Mouse (Mus musculus) lung, adult 2 months (tissue): ENCODE measurements around the gene Mest. TPM values are rescaled to one million over a fixed set of nuclear protein-coding genes. Genes with fewer than 3 reads are reported as not detected.

Experiments used
- DNase-seq: peaks from one replicate; pipeline ENCODE4 v3.0.0; 2022
- H3K4me1 ChIP-seq: fragments of 200-500 bp; 2 replicates; pipeline ENCODE4 v1.6.1; 2011; ENCODE audit warnings: low read length; ENCODE audit not compliant: control insufficient read depth, insufficient read depth
- H3K4me3 ChIP-seq: fragments of 200-500 bp; replicated peaks from 2 replicates; pipeline ENCODE3; 2011; ENCODE audit warnings: low read depth, mild to moderate bottlenecking, control low read depth, low read length; ENCODE audit errors: extremely low read depth
- CTCF ChIP-seq: fragments of 200-500 bp; IDR thresholded peaks from 2 replicates; pipeline ENCODE4 v1.5.1; 2011; ENCODE audit warnings: mild to moderate bottlenecking, low read length, control low read depth; ENCODE audit not compliant: insufficient read depth
- POLR2A ChIP-seq: fragments of 200-500 bp; IDR thresholded peaks from 2 replicates; pipeline ENCODE4 v1.6.1; 2011; ENCODE audit warnings: low read depth, mild to moderate bottlenecking, control low read depth, low read length, borderline replicate concordance; ENCODE audit errors: extremely low read depth
- WGBS: fragments of 180-500 bp; shearing (Covaris S2); methylation state at CpG from one replicate; pipeline ENCODE4 v1.1.7; 2018; 5-methylcytosine and 5-hydroxymethylcytosine counted together
- polyA plus RNA-seq: library from polyadenylated mRNA; depleted of rRNA; stranded (reverse); fragments of >200 nt; gene quantifications from 2 replicates; pipeline ENCODE4 v1.2.3, GENCODE M21; 2012

Gene Mest
- polyA plus RNA-seq, 1 experiment, result 160 TPM

- H3K4me1 ChIP-seq, result no peaks in the 10 kb centered on the region; the same call in 1 of the 2 replicates
- WGBS, result 60% methylated on average over 13 of the region's 13 CpGs
- no peak for DNase-seq
- TF ChIP-seq POLR2A (no peak), CTCF (no peak)
- H3K4me3 ChIP-seq, result no peak overlapping the region
Measured at GRCm38 (mm10) chr6:30681935-30682900, 41.1 kb upstream of the Mest start.

- 94% methylated on average over 1 of the region's 1 CpGs for whole genome bisulfite sequencing
- no peak for TF ChIP-seq POLR2A
- H3K4me1 ChIP-seq, result no peaks in the 10 kb centered on the region
- H3K4me3 ChIP-seq, result no peak overlapping the region
- no peak for DNase-seq
Measured at GRCm38 (mm10) chr6:30684570-30684969, 38.8 kb upstream of the Mest start.

GRCm38 (mm10) chr6:30687198-30687597, 36.1 kb upstream of the Mest start:
- no peak for TF ChIP-seq CTCF
- TF ChIP-seq POLR2A, result no peak

DNA sequence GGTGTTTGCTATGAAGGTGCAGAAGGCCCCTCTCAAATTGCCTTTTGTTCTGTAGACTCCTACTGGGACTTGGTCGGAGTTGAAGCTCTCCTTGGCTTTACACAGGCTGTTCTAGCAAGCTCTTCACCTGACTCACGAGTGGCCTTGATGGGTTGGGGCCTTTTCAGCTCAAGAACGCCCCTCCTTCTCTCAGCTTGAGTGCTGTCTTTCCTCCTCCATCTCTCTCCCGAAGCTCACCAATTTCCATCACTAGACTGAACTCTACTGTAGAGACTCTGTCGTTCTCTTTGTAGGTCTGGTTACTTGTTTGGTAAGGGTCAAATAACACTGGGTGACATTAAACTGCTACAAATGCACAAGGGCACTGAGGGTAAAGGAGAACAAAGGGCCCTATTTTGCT, 30.5 kb upstream of the Mest start:
- WGBS, result 67% methylated on average over 5 of the region's 5 CpGs

More at GRCm38 (mm10) chr6:30687198-30687597, 36.1 kb upstream of the Mest start:
- H3K4me3 ChIP-seq, result no peak overlapping the region
- WGBS, result 89% methylated on average over 7 of the region's 7 CpGs
- no peak for DNase-seq
- H3K4me1 ChIP-seq, result no peaks in the 10 kb centered on the region

DNA sequence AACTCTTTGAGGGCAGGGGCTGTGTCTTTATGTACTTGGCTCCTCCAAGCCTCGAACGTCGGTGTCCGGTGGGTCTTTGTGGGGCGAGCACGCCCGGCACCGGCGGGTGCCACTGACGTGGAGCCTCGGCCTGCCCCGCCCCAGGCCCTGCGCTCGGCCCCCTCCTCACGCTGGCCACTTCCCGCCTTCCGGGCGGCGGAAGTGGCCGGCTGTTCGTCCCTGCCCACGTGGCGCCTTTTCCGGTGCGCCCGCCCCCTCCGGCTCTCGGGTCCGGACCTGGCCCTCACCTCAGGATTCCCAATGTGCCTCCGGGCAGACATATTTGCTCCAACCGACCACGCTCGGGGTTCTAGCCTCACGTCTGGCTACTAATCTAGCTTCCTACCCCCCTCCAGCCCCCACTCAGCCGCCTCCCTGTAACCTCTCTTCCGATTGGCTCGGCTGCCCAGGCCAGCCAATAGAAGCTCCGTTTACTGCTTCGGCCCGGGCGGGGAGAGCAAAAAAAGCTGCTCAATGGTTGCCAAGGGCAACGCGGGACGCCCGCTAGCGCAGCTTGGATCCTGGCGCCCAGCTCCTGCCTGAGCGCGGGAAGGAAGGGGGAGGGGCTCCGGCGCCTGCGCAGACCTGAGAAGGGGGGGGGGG, 29.9 kb upstream of the Mest start, which contains the start of gene Cep41:
TSS of gene Cep41 (minus strand) at position 400 of the 642 bp plus-strand sequence.
- peaks cover 4% of the 10 kb centered on the region; the same call in 1 of the 2 replicates for H3K4me1 ChIP-seq
- peak; percentile 99 for DNase-seq
- TF ChIP-seq POLR2A, result peak; percentile 42; the same call in 1 of the 2 replicates
- no peak for TF ChIP-seq CTCF
- H3K4me3 ChIP-seq, result peak within 1 kb of the TSS; percentile 100
- WGBS, result under 1% methylated on average over 52 of the region's 52 CpGs

More for the DNA sequence above, 30.5 kb upstream of the Mest start:
- TF ChIP-seq POLR2A (no peak), CTCF (no peak)
- no peak for DNase-seq
- H3K4me3 ChIP-seq, result peak overlapping the region; percentile 100
- peaks cover 4% of the 10 kb centered on the region; the same call in 1 of the 2 replicates for H3K4me1 ChIP-seq

DNA sequence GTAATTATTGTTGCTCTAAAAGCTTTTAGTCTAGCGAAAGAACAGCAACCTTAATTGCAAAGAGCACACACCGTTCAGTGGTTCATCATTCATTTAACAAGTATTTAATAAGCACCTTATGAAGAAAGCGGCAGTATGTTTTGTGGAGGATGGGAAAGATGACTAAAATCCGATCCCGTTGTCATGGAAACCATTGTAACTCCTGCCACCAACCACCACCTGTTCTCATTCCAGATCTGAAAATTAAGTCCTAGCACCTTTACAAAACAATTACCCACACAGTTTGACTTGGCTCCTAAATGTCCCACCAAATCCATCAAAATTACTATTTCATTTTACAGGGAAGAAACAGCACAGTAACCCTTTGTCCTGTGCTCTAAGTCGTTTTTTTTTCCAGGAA, 29.1 kb upstream of the Mest start:
- Histone ChIP-seq H3K4me1 (peaks cover 4% of the 10 kb centered on the region; the same call in 1 of the 2 replicates), H3K4me3 (no peak overlapping the region)
- TF ChIP-seq CTCF (no peak), POLR2A (no peak)
- DNase-seq, result no peak
- 52% methylated on average over 6 of the region's 6 CpGs for WGBS

DNA sequence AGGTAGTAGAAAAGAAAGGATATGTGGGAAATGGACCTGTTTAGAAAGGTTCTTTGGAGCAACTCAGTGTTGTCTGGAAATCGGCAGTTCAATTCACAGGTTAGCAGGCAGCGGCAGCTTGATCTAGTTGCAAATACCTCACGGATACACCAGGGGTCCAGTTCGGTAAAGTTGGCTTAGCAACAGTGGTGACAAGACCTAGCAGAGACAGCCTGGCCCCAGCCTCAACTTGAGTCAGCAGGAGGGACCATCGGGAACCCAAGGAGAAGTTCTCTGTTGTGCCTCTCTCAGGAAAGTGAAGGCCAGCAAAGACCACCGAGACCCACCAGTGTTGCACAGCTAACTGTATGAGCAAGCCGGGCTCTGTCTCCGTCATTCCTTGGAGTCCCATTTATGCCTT, 28.2 kb upstream of the Mest start:
- DNase-seq, result no peak
- 90% methylated on average over 8 of the region's 8 CpGs for WGBS
- no peak for TF ChIP-seq POLR2A
- TF ChIP-seq CTCF, result no peak
- Histone ChIP-seq H3K4me3 (no peak overlapping the region), H3K4me1 (peaks cover 4% of the 10 kb centered on the region; the same call in 1 of the 2 replicates)

DNA sequence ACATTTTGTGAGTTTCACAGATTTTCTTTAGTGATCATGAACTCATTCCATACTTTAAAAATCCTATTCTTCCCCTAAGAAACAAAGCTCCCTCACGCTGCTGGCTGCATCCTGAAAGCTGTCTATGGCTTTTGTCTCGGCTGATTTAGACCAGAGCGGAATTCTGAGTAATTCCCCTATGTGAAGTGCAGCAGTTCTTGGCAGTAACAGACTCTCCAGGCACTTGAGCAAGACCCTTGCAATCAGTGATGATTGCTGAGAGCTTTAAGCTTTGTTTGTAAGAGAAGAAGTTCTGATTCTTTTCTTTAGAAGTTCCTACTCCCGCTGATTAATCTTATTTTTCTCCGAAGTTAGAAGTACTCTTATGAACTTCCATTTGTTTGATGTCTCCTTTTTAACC, 25.9 kb upstream of the Mest start:
- WGBS, result 50% methylated on average over 5 of the region's 5 CpGs
- TF ChIP-seq CTCF (no peak), POLR2A (no peak)
- Histone ChIP-seq H3K4me1 (peaks cover 4% of the 10 kb centered on the region; the same call in 1 of the 2 replicates), H3K4me3 (no peak overlapping the region)
- no peak for DNase-seq

GRCm38 (mm10) chr6:30698036-30698435, 25.3 kb upstream of the Mest start:
- Histone ChIP-seq H3K4me3 (no peak overlapping the region), H3K4me1 (peaks cover 1% of the 10 kb centered on the region; the same call in 1 of the 2 replicates)
- DNase-seq, result no peak
- TF ChIP-seq CTCF, result no peak
- TF ChIP-seq POLR2A, result no peak
- WGBS, result 73% methylated on average over 4 of the region's 4 CpGs
